Mouse (Mus musculus): ENCODE measurements at regions not wholly inside any gene's neighbourhood (a gene's known extent, or its start where the extent isn't known, plus 50 kb on each side); places are given as distances from the start of the nearest gene placed in this dataset.
A peak's percentile ranks its signal among the peaks of the same experiment; 100 is the strongest.
"Not testable (repeated sequence)": the region's sequence is repeated elsewhere in the genome, so short reads cannot be mapped to it uniquely, and the experiment has no call there.

DNA sequence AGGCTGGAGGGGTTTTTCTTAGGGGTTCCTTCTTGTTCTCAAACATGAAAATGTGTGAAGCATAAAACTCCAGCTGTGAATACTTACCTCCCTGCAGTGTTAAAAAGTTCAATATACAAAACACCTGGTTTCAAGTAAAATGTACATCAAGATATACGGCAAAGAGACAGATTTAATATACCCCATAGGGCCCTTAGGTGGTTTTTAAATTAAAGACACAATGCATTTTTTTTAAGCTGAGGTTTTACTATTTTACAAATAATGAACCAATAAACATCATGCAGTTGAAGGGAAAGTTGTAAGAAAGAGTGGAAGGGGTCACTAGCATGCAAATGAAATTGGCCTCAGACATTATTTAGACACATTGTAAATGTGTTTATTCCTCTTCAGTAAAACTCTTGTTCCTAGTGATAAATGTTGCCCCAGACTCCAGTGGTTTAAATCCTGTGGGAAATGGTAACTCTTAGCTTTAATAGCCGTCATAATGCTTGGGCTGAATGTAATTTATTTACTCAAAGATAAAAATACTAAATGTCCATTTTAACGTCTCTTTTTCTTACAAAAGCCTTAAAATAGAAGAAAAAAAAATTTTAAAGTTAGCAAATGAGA is 1337.9 kb downstream of the Efnb2 start:
- no peaks in the 10 kb centered on the region for H3K9me3 ChIP-seq
- 63% methylated on average over 3 of the region's 3 CpGs for WGBS
- no peaks in the 10 kb centered on the region for H3K27me3 ChIP-seq (replicated peaks; ENCODE audit: low read depth, poor library complexity, severe bottlenecking)
- H3K4me3 ChIP-seq = no peak overlapping the region
- DNase-seq (ENCODE audit: low spot score) = no peak
- no peak overlapping the region for H3K27ac ChIP-seq (replicated peaks)
- peaks cover 7% of the 10 kb centered on the region for H3K4me1 ChIP-seq
- H3K36me3 ChIP-seq (replicated peaks) = no peaks in the 10 kb centered on the region

- Histone ChIP-seq H3K4me1 (peaks cover 7% of the 10 kb centered on the region), H3K27me3 (replicated peaks; ENCODE audit: low read depth, poor library complexity, severe bottlenecking) (no peaks in the 10 kb centered on the region), H3K27ac (replicated peaks) (no peak overlapping the region), H3K9me3 (no peaks in the 10 kb centered on the region), H3K36me3 (replicated peaks) (no peaks in the 10 kb centered on the region), H3K4me3 (no peak overlapping the region)
- DNase-seq (ENCODE audit: low spot score) = peak; percentile 9
- 49% methylated on average over 12 of the region's 12 CpGs for WGBS
Measured at GRCm38 (mm10) chr8:7322376-7323066, 1338.5 kb downstream of the Efnb2 start.

GRCm38 (mm10) chr8:7316806-7317355 is 1344.2 kb downstream of the Efnb2 start:
- 52% methylated on average over 4 of the region's 4 CpGs for WGBS
- Histone ChIP-seq H3K27ac (replicated peaks) (no peak overlapping the region), H3K4me1 (no peaks in the 10 kb centered on the region), H3K9me3 (no peaks in the 10 kb centered on the region), H3K4me3 (no peak overlapping the region), H3K27me3 (replicated peaks; ENCODE audit: low read depth, poor library complexity, severe bottlenecking) (no peaks in the 10 kb centered on the region), H3K36me3 (replicated peaks) (no peaks in the 10 kb centered on the region)
- DNase-seq (ENCODE audit: low spot score) = no peak

DNA sequence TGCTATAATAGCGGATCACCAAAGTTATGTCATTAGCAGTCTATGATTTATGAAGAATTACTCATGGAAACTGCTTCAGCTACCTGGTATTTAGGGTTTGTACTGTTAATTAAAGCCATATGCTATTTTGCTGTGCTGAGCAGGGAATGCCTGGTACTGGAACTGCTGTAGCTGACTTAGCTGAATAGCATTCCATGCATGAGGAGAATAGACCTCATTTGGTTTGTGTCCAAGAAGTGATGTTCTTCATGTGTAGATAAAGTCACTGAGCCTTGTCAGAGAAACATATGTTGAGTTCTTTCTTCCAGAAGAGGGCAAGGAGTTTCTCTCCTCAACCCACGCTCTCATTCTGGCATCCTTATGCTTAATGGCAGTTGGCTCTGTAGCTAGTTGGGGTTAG is 1351.8 kb downstream of the Efnb2 start:
- 89% methylated on average over 2 of the region's 2 CpGs for WGBS
- H3K4me1 ChIP-seq = no peaks in the 10 kb centered on the region
- no peaks in the 10 kb centered on the region for H3K27me3 ChIP-seq (replicated peaks; ENCODE audit: low read depth, poor library complexity, severe bottlenecking)
- no peak overlapping the region for H3K4me3 ChIP-seq
- H3K9me3 ChIP-seq = no peaks in the 10 kb centered on the region
- DNase-seq (ENCODE audit: low spot score) = no peak
- no peaks in the 10 kb centered on the region for H3K36me3 ChIP-seq (replicated peaks)
- no peak overlapping the region for H3K27ac ChIP-seq (replicated peaks)

DNA sequence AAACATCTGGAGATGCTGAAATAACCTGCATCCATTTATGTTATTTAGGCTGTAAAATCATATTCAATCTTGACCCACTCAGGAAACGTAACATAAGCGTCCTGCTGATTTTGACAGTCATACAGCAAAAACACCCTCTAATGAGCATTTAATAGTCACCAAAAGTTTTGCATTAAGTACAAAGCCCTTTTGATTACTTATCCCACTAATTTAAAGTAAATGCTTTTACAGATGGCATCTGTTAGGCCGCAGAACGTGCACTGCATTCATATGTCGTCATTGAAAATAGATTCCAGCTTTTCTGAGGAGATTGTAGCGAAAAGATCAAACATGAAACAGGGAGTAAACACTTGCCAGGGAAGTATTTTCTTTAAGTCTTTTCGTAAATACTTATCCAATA is 1371.7 kb downstream of the Efnb2 start:
- Histone ChIP-seq H3K27me3 (replicated peaks; ENCODE audit: low read depth, poor library complexity, severe bottlenecking) (no peaks in the 10 kb centered on the region), H3K27ac (replicated peaks) (no peak overlapping the region), H3K4me3 (no peak overlapping the region), H3K9me3 (no peaks in the 10 kb centered on the region), H3K36me3 (replicated peaks) (no peaks in the 10 kb centered on the region), H3K4me1 (no peaks in the 10 kb centered on the region)
- peak; percentile 9 for DNase-seq (ENCODE audit: low spot score)
- 39% methylated on average over 7 of the region's 7 CpGs for WGBS

DNA sequence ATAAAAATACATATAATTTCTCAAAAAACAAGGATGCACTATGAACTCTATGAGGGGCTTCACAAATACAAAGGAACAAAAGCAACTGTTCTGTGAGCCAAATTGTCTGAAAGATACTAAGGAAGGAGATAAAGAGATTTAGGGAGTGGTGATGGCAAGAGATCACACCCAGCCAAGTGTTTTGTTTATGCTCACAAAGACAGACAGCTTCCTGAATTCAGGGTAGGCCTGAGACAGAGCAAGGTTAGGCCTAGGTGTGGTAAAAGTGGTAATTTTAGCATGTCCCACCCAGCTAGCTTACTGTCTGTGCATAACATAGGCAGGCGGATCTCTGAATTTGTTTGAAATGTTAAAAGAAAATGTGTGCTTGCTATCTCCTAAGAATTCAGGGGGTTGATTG is 1374.5 kb downstream of the Efnb2 start:
- H3K36me3 ChIP-seq (replicated peaks) = no peaks in the 10 kb centered on the region
- 92% methylated on average over 1 of the region's 1 CpGs for WGBS
- H3K4me3 ChIP-seq = no peak overlapping the region
- H3K9me3 ChIP-seq = no peaks in the 10 kb centered on the region
- no peak overlapping the region; the same call in 1 of the 2 replicates for H3K27ac ChIP-seq (replicated peaks)
- DNase-seq (ENCODE audit: low spot score) = no peak
- H3K4me1 ChIP-seq = no peaks in the 10 kb centered on the region
- H3K27me3 ChIP-seq (replicated peaks; ENCODE audit: low read depth, poor library complexity, severe bottlenecking) = no peaks in the 10 kb centered on the region

GRCm38 (mm10) chr8:7267406-7267805 is 1393.6 kb downstream of the Efnb2 start:
- Histone ChIP-seq H3K4me1 (no peaks in the 10 kb centered on the region), H3K36me3 (replicated peaks) (no peaks in the 10 kb centered on the region), H3K4me3 (no peak overlapping the region), H3K27me3 (replicated peaks; ENCODE audit: low read depth, poor library complexity, severe bottlenecking) (no peaks in the 10 kb centered on the region), H3K9me3 (no peaks in the 10 kb centered on the region), H3K27ac (replicated peaks) (no peak overlapping the region)
- WGBS = 84% methylated on average over 3 of the region's 3 CpGs
- no peak for DNase-seq (ENCODE audit: low spot score)

- DNase-seq (ENCODE audit: low spot score); H3K9me3 ChIP-seq; H3K27me3 ChIP-seq (replicated peaks; ENCODE audit: low read depth, poor library complexity, severe bottlenecking); H3K36me3 ChIP-seq (replicated peaks); H3K4me3 ChIP-seq; H3K27ac ChIP-seq (replicated peaks); H3K4me1 ChIP-seq: not testable (repeated sequence)
- 92% methylated on average over 9 of the region's 9 CpGs for WGBS
Measured at GRCm38 (mm10) chr8:7254336-7254735, 1406.7 kb downstream of the Efnb2 start.

DNA sequence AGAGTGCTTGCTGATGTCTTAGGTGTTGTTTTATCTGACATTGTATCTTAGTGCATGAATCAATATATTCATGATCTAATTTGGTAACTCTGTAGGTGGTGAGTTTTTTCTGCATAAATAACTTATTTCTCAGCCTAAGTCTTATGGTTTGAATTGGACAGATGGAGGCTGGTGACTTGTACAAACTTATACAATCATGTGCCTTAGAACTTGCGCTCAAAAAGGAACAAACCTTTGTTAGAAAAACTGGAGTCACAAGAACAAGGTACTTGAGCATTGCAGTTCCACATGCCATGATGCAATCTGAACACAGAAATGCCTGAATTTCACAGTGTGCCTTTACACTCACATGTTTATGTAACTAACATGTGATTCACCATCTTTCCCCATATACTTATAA is 1420.7 kb downstream of the Efnb2 start:
- Histone ChIP-seq H3K4me1 (no peaks in the 10 kb centered on the region), H3K27me3 (replicated peaks; ENCODE audit: low read depth, poor library complexity, severe bottlenecking) (no peaks in the 10 kb centered on the region), H3K4me3 (no peak overlapping the region), H3K9me3 (no peaks in the 10 kb centered on the region), H3K36me3 (replicated peaks) (no peaks in the 10 kb centered on the region), H3K27ac (replicated peaks) (no peak overlapping the region)
- whole genome bisulfite sequencing = 90% methylated on average over 1 of the region's 1 CpGs
- DNase-seq (ENCODE audit: low spot score) = no peak

DNA sequence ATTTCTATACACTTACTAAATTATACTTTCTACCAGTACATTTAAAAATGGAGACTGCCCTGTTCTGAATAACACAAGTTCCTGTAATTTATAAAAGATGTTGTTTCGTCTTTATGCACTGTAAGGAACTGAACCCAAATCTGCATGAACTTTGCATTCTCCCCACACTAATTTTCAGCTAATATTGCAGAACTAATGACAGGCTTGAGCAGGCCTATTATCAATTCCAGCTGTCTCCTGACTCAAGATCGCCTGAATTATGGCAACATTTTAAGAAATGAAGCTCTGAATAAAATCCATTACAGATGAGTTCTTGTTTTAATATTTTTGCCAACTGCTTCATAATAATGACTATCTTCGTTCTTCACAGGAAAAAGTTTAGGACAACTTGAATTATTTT is 1427.0 kb downstream of the Efnb2 start:
- 63% methylated on average over 3 of the region's 3 CpGs for WGBS
- DNase-seq (ENCODE audit: low spot score) = no peak
- Histone ChIP-seq H3K27me3 (replicated peaks; ENCODE audit: low read depth, poor library complexity, severe bottlenecking) (no peaks in the 10 kb centered on the region), H3K36me3 (replicated peaks) (no peaks in the 10 kb centered on the region), H3K4me1 (no peaks in the 10 kb centered on the region), H3K4me3 (no peak overlapping the region), H3K27ac (replicated peaks) (no peak overlapping the region), H3K9me3 (no peaks in the 10 kb centered on the region)

DNA sequence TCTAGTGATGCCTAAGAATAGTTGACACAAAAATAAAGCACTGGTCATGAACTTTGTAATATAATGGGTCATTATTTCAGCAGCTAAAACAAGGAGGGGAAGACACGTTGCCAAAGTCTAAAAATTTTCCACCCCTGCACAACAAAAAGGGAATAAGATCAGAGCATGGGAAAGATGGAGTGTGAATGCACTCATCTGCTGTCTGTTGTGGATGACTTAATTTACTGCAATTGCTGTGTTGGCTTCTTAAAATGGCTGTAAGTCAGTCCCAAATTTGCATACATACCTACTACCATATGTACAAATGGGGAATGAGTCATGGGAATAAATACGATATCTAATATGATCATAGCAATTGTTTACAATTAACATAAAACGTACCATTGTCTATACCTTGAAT is 1441.7 kb downstream of the Efnb2 start:
- Histone ChIP-seq H3K36me3 (replicated peaks) (no peaks in the 10 kb centered on the region), H3K4me1 (no peaks in the 10 kb centered on the region), H3K27me3 (replicated peaks; ENCODE audit: low read depth, poor library complexity, severe bottlenecking) (no peaks in the 10 kb centered on the region), H3K9me3 (no peaks in the 10 kb centered on the region), H3K27ac (replicated peaks) (no peak overlapping the region), H3K4me3 (no peak overlapping the region)
- no peak for DNase-seq (ENCODE audit: low spot score)
- 77% methylated on average over 3 of the region's 3 CpGs for WGBS

- WGBS = 59% methylated on average over 3 of the region's 3 CpGs
- Histone ChIP-seq H3K4me3 (no peak overlapping the region), H3K9me3 (no peaks in the 10 kb centered on the region), H3K27ac (replicated peaks) (no peak overlapping the region), H3K27me3 (replicated peaks; ENCODE audit: low read depth, poor library complexity, severe bottlenecking) (no peaks in the 10 kb centered on the region), H3K4me1 (no peaks in the 10 kb centered on the region), H3K36me3 (replicated peaks) (no peaks in the 10 kb centered on the region)
- no peak for DNase-seq (ENCODE audit: low spot score)
Measured at GRCm38 (mm10) chr8:7207178-7207577, 1453.9 kb downstream of the Efnb2 start.

GRCm38 (mm10) chr8:7206596-7206995 is 1454.4 kb downstream of the Efnb2 start:
- no peaks in the 10 kb centered on the region for H3K9me3 ChIP-seq
- H3K27me3 ChIP-seq (replicated peaks; ENCODE audit: low read depth, poor library complexity, severe bottlenecking) = no peaks in the 10 kb centered on the region
- no peak for DNase-seq (ENCODE audit: low spot score)

More at GRCm38 (mm10) chr8:7206596-7206995, 1454.4 kb downstream of the Efnb2 start:
- Histone ChIP-seq H3K4me1 (no peaks in the 10 kb centered on the region), H3K27ac (replicated peaks) (no peak overlapping the region), H3K4me3 (no peak overlapping the region), H3K36me3 (replicated peaks) (no peaks in the 10 kb centered on the region)

All from embryonic facial prominence, embryonic 10.5 days (tissue).